Comparison of ENCODE assay signal across 15 mouse cellular contexts in genomic region chr9:99619688-99620087, GRCm38 (mm10). TPM values are rescaled to one million over a fixed set of nuclear protein-coding genes. Genes with fewer than 3 reads are reported as not detected.
"Had no signal": no experiment of that assay in that cellular context is flagged by ENCODE, and none has a peak within 500 bp of the region (broad histone marks: within the 10 kb centered on the region; RNA-seq: fewer than 3 reads in every experiment).

No protein-coding gene starts in this region.

- DNase-seq: kidney, adult 9 months; kidney, postnatal 14 days; kidney, postnatal 4 days; left cerebral cortex, postnatal 4 days; liver, postnatal 0 days; lung, embryonic 14.5 days; lung, postnatal 36 days; retina, postnatal 1 day; right cerebral cortex, postnatal 14 days; thymus, postnatal 36 days had no signal

RNA-seq across cellular contexts. Expression of gene A4gnt, which starts 7.4 kb away (rescaled TPM):
- total RNA-seq: layer of hippocampus, adult 18-20 months; layer of hippocampus, postnatal 14 days; left cerebral cortex, postnatal 14 days; left cerebral cortex, postnatal 4 days; monocyte, adult 5-6 weeks; neutrophil, adult 5-6 weeks had no signal

RNA-seq across cellular contexts. Expression of gene Dzip1l, which starts 9.6 kb away (rescaled TPM):
- total RNA-seq: monocyte, adult 5-6 weeks; neutrophil, adult 5-6 weeks had no signal
